ENCODE assay signal across 8 mouse cellular contexts in the genomic region with DNA sequence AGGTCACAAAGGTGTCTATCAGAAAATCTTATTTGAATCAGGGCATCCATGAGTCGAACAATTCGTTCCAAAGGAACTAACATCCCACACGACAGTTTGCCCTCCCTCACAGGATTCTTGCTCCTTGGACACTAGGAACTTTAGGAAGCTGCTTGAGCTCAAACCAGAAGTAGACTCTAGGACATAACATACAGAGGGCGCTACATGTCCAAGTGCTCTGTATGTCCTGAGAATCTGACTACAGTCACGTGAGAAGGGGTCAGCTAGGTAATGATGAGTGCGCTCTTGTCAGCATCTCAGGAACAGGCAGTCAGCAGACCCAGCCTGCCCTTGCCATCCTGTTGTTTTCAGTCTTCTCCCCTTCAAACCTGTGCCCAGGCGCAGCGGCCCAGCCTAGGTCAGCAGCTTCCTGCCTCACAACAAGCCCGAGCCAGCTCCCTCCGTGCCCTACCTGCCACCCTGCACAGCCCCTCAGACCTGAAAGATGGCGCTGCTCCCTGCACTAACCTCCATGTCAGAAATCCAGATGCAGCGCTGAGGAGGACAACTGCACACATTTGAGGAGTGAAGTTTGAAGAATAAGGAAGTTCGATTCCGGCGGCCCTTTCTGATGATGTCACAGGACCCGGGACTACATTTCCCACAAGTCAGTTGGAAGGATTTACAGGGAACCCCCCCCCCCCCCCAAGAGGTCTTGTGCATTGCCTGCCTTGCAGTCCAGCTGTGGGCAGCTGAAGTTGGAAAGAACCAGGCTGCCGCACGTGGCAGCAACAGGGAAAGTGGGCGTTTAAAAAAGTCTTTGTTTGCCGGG. TPM values are rescaled to one million over a fixed set of nuclear protein-coding genes. Genes with fewer than 3 reads are reported as not detected.
A peak's percentile ranks its signal among the peaks of the same experiment; 100 is the strongest.
DNase-seq lines count a peak whose midpoint lies in the region; ATAC-seq lines count a peak whose summit lies in the region.

Gene Zfp729b, minus strand, starts transcription at position 642 of the 811 bp plus-strand sequence.

- peak; percentile 95 to 97 for DNase-seq in B cell, adult 2 months
- DNase-seq in brain, adult 2 months (ENCODE audit: low read depth, low spot score): peak; percentile 97
- peak; percentile 96 for DNase-seq in heart, embryonic 10.5 days (ENCODE audit: low spot score)
- peak; percentile 84 for DNase-seq in liver
- peak; percentile 85 to 89 for DNase-seq in spleen, postnatal 4 days (ENCODE audit: low spot score in 2 of 2)

- peak within 1 kb of the TSS; percentile 85 for H3K27ac ChIP-seq in heart, embryonic 10.5 days
- peak within 1 kb of the TSS; percentile 76 for H3K27ac ChIP-seq in kidney, embryonic 15.5 days

- H3K9ac ChIP-seq in kidney, embryonic 15.5 days: peak within 1 kb of the TSS; percentile 67

- H3K4me2 ChIP-seq in kidney, embryonic 15.5 days: peak within 1 kb of the TSS; percentile 67

- 0 out of 2 replicates have a peak, but pooled peaks cover 4% of the 10 kb centered on the region for H3K4me1 ChIP-seq in heart, embryonic 10.5 days
- peaks cover 5% of the 10 kb centered on the region; the same call in 1 of the 2 replicates for H3K4me1 ChIP-seq in kidney, embryonic 15.5 days

- H3K27me3 ChIP-seq in heart, embryonic 10.5 days (ENCODE audit: insufficient read depth, poor library complexity, severe bottlenecking): no peaks in the 10 kb centered on the region
- no peaks in the 10 kb centered on the region for H3K27me3 ChIP-seq in kidney, embryonic 15.5 days

- 6% methylated on average over 20 of the region's 20 CpGs for WGBS in heart, embryonic 10.5 days
- 3% methylated on average over 20 of the region's 20 CpGs for WGBS in kidney, embryonic 15.5 days

- H3K36me3 ChIP-seq in heart, embryonic 10.5 days: peaks cover 2% of the 10 kb centered on the region; the same call in 1 of the 2 replicates
- no peaks in the 10 kb centered on the region for H3K36me3 ChIP-seq in kidney, embryonic 15.5 days

- peaks cover 5% of the 10 kb centered on the region; the same call in 1 of the 2 replicates for H3K9me3 ChIP-seq in heart, embryonic 10.5 days
- H3K9me3 ChIP-seq in kidney, embryonic 15.5 days (replicated peaks): no peaks in the 10 kb centered on the region

- peak within 1 kb of the TSS; percentile 76 for H3K4me3 ChIP-seq in heart, embryonic 10.5 days
- H3K4me3 ChIP-seq in kidney, embryonic 15.5 days (replicated peaks): peak within 1 kb of the TSS; percentile 76

- peak; percentile 81 for ATAC-seq in erythroblast, adult 5-6 weeks (replicated peaks; ENCODE audit: low FRiP score, poor library complexity, severe bottlenecking)
- ATAC-seq in kidney, embryonic 15.5 days (replicated peaks; ENCODE audit: low FRiP score): peak; percentile 98
- ATAC-seq in monocyte, adult 5-6 weeks (replicated peaks; ENCODE audit: insufficient number of reproducible peaks, low FRiP score, low TSS enrichment, poor library complexity, severe bottlenecking): peak; percentile 85

RNA-seq across cellular contexts. Expression of gene Zfp729b, which starts in this region (rescaled TPM):
- total RNA-seq in erythroblast, adult 5-6 weeks (2015; ENCODE audit: low replicate concordance): 1.9 and 5.2 TPM in 2 replicates
- total RNA-seq in erythroblast, adult 5-6 weeks (2017; ENCODE audit: low replicate concordance): 2.4 and 4.6 TPM in 2 replicates
- polyA plus RNA-seq in heart, embryonic 10.5 days (2016; fragmentation: Nextera tagmentation; extraction: Ambion mirVana): 2.1 and 2.6 TPM in 2 replicates
- 4.3 and 4.4 TPM in 2 replicates for polyA plus RNA-seq in kidney, embryonic 15.5 days (2015; fragmentation: Nextera tagmentation; extraction: Ambion mirVana)
- total RNA-seq in monocyte, adult 5-6 weeks (2017): 18.8 to 21.7 TPM (median 21.2 TPM) in 3 replicates

Comparison
In these comparisons a context has a peak if more than half of its experiments do, and no peak if none do; other contexts are left out.
1. Peak in every context shown above with its lines: DNase-seq, ATAC-seq, H3K4me3 ChIP-seq and H3K27ac ChIP-seq.